Mouse (Mus musculus): ENCODE data around the gene Arl5b.

The Arl5b gene

DNA sequence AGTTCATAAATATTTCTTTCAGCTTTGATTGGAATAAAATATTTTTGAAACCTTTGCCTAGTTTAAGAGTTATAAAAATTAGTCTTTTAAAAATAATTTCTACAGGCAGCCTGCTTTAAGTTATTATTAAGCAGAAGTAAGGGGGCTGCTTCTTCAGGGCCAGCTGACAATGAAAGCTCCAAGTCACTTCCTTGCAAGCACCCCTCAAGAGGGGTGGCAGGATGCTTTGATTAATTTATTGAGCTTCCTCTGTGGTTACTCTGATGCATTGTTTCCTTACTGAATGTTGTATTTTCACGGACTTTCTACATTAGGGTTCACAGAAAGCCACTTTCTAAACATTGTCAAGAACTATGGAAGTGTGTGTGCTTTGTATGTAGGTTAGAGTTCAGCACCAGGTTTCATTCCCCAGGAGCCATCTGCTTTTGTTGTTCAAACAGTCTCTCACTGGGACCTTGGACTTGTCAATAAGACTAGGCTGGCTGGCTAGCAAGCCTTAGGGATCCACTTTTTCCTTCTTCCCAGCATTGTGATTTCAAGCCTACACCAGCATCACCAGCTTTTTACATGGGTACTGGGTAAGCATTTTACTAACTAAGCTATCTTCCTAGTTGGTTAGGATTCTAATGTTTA, 62.7 kb downstream of the Arl5b start:
- DNase-seq (ENCODE audit: low read depth, low spot score), result no peak

DNA sequence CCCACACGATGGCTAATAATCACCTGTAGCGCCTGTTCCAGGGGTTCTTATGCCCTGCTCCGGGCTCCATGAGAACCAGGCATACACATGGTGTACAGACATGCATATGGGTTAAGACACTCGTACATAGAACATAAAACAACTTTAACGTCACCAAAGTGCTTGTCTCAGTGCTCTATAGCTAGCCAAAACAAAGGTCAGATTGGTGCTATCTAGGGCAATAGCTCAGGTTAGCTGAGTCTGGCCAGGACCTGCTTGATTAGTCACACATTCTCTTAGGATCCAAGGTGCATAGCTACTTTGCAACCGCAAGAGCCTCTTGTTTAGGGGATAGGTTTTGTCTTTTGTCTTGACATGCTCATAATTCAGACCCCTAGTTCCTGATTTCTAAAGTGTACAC, 63.5 kb downstream of the Arl5b start:
- no peak for DNase-seq (ENCODE audit: low read depth, low spot score)

DNA sequence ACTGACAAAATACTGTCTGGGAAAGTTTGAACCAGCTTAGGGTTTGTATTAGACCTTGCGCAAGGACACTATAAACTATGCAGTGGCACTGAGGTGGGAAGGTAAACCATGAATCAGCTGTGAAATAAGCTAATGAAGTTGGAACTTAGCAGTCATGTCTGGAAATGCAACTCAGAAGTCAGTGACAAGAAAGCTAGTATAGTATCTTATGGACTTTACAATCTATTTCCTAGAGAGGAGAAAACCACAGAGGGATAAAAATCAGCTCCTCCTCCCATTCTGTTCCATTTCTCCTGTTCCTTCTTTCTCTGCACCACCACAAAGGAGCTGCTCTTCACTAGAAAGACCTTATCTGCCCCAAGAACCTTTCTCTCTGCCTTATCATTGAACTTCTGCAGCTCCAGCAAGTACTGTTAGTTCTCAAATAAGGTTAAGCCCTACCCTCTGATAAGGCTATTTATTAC, 72.1 kb downstream of the Arl5b start:
- no peak for DNase-seq (ENCODE audit: low read depth, low spot score)
